Mouse (Mus musculus) liver, adult 2 months (tissue): ENCODE measurements around the gene Lrrc8e.

Experiments used
- CTCF ChIP-seq: fragments of 200-500 bp; IDR thresholded peaks from 2 replicates; pipeline ENCODE4 v1.5.1; 2011; ENCODE audit warnings: low read depth, low read length, control low read depth
- POLR2A ChIP-seq: fragments of 200-500 bp; IDR thresholded peaks from 2 replicates; pipeline ENCODE4 v1.6.1; 2011; ENCODE audit warnings: low read length, control low read depth; ENCODE audit not compliant: insufficient read depth; ENCODE audit errors: extremely low read depth

DNA sequence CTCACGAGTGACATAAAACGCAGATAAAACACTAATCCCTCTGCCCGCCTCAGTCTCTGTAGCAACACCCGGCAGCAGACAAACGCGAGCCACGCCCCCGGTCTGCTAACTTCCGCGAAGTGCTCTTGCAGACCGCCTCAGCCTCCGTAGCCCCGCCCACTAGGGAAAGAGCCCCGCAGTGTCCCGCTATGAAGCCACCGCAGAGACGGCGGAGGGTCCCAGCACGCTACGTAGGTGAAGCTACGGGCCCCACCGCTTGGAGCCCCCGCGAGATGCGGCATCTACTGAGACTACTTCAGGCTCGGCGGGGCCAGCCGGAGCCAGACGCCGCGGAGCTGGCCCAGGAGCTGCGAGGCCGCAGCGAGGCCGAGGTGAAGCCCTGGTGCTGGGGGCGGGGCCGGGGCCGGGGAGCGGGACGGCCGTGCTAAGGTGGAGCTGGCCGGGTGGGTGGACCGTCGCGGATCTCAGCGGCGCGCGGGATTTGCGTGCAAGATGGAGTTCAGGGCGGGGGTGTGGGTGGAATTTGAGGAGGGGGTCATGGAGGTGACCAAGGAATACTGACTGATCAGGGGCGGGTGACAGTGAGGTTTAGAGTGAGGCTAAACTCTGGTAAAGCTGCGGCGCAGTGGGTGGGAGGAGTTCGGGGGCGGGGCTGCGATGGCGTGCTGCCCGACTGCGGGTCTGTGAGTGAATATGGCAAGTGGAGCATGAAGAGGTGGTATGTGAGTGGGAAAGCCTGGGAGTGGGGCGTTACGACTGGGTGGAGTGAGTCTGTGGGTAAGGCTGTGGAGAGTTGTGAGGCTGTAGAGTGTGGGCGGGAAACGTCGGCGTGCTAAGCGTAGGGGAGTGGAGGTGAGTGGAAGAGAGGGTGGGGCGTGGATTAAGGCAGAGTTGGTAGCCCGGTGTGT, 26.6 kb downstream of the Lrrc8e start, which contains the start of gene Snapc2:
- TF ChIP-seq CTCF (no peak), POLR2A (0 out of 2 replicates have a peak, but pooled peaks have one; percentile 38)
